Mouse (Mus musculus) testis, adult 2 months (tissue): ENCODE measurements around the gene Pxdn. TPM values are rescaled to one million over a fixed set of nuclear protein-coding genes. Genes with fewer than 3 reads are reported as not detected.

Experiments
- H3K27ac ChIP-seq: fragments of 200-500 bp; 2 replicates; pipeline ENCODE4 v1.5.1; 2012; ENCODE audit warnings: low read depth, low read length; ENCODE audit not compliant: control insufficient read depth, insufficient read depth
- H3K27me3 ChIP-seq: fragments of 200-500 bp; 2 replicates; pipeline ENCODE4 v1.6.1; 2012; ENCODE audit warnings: mild to moderate bottlenecking, low read length, moderate library complexity; ENCODE audit not compliant: control insufficient read depth, insufficient read depth
- H3K36me3 ChIP-seq: fragments of 200-500 bp; 2 replicates; pipeline ENCODE4 v1.6.1; 2012; ENCODE audit warnings: mild to moderate bottlenecking, low read length; ENCODE audit not compliant: control insufficient read depth, insufficient read depth
- H3K4me1 ChIP-seq: fragments of 200-500 bp; 2 replicates; pipeline ENCODE4 v1.6.1; 2012; ENCODE audit warnings: low read length; ENCODE audit not compliant: control insufficient read depth, insufficient read depth
- H3K4me3 ChIP-seq: fragments of 200-500 bp; 2 replicates; pipeline ENCODE4 v1.5.1; 2012; ENCODE audit warnings: low read depth, mild to moderate bottlenecking, low read length, moderate library complexity, mixed read lengths; ENCODE audit not compliant: control insufficient read depth
- CTCF ChIP-seq: fragments of 200-500 bp; IDR thresholded peaks from 2 replicates; pipeline ENCODE4 v1.5.1; 2012; ENCODE audit warnings: low read depth, mild to moderate bottlenecking, inconsistent platforms, low read length, moderate library complexity; ENCODE audit not compliant: control insufficient read depth, insufficient read depth, insufficient replicate concordance
- POLR2A ChIP-seq: fragments of 200-500 bp; IDR thresholded peaks from 2 replicates; pipeline ENCODE4 v1.6.1; 2012; ENCODE audit warnings: low read depth, mild to moderate bottlenecking, inconsistent platforms, low read length, moderate library complexity; ENCODE audit not compliant: control insufficient read depth
- polyA plus RNA-seq: library from polyadenylated mRNA; depleted of rRNA; stranded (reverse); fragments of >200 nt; gene quantifications from 2 replicates; pipeline ENCODE4 v1.2.3, GENCODE M21; 2012

Gene Pxdn
- polyA plus RNA-seq, 1 experiment: 3.9 TPM

DNA sequence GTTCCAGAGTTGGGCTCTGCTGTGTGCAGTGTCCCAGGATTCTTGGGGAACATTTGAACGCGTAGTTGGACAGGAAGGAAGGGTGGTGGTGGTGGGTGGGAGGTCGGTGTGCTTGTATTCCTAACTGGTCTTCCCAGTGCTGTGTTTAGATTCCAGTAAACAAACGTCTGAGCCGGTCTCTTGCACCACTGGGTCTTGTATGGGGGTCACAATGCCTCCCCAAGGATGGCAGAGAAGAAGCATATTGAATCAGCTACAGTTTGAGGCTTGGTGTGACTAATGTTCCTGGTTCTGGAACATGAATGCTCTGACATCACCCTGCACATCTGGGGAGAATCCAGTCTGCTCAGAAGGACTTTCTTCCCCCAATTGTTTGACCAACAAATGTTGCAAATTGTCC is 93.2 kb downstream of the Pxdn start:
- TF ChIP-seq POLR2A (no peak), CTCF (no peak)
- H3K27ac ChIP-seq: no peak overlapping the region
- H3K27me3 ChIP-seq: no peaks in the 10 kb centered on the region
- no peaks in the 10 kb centered on the region for H3K36me3 ChIP-seq
- H3K4me1 ChIP-seq: no peaks in the 10 kb centered on the region
- H3K4me3 ChIP-seq: peak overlapping the region; percentile 12

DNA sequence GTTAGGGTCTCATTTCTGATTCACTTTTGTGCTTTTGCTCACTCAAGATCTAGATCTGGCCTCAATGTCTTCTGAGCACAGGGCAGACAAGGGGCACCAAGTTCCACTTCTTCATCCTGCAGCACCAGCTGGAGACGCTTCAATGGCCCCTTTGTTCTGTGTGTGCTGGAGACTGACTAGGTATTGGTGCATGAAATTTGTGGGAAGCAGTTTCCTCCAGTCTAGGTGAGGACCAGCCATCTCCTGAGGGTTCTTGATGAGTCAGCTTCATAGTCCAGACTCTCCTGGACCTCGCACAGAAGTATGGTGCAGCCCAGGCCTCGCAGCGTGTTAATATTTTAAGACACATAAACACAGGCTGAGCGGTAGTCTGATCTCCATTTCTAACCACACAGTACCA is 97.3 kb downstream of the Pxdn start:
- H3K4me3 ChIP-seq: peak overlapping the region; percentile 61
- H3K27ac ChIP-seq: no peak overlapping the region

DNA sequence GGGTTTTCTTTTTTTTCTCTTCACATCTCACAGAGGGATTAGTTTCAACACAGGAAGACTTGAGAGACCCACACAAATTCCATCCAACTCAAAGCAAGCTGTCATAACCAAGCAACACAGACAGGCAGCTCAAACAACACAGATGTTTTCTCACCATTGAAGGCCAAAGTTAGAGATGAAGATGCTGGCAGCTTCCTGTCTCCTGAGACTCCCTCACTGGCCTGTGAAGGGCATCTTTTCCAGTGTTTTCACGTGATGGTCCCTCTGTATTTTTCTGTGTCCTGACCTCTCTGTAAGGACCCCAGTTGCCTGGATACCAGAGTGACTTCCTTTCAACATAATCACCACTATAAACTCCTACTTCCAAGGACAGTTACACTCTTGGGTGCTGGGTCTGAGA is 98.0 kb downstream of the Pxdn start:
- H3K36me3 ChIP-seq: no peaks in the 10 kb centered on the region
- no peaks in the 10 kb centered on the region for H3K4me1 ChIP-seq
- no peak overlapping the region for H3K27ac ChIP-seq
- no peak overlapping the region for H3K4me3 ChIP-seq
- H3K27me3 ChIP-seq: no peaks in the 10 kb centered on the region
- TF ChIP-seq CTCF: no peak
- TF ChIP-seq POLR2A: no peak

More for the DNA sequence above, 97.3 kb downstream of the Pxdn start:
- H3K4me1 ChIP-seq: no peaks in the 10 kb centered on the region
- H3K36me3 ChIP-seq: no peaks in the 10 kb centered on the region
- no peak for TF ChIP-seq CTCF
- TF ChIP-seq POLR2A: no peak
- no peaks in the 10 kb centered on the region for H3K27me3 ChIP-seq

DNA sequence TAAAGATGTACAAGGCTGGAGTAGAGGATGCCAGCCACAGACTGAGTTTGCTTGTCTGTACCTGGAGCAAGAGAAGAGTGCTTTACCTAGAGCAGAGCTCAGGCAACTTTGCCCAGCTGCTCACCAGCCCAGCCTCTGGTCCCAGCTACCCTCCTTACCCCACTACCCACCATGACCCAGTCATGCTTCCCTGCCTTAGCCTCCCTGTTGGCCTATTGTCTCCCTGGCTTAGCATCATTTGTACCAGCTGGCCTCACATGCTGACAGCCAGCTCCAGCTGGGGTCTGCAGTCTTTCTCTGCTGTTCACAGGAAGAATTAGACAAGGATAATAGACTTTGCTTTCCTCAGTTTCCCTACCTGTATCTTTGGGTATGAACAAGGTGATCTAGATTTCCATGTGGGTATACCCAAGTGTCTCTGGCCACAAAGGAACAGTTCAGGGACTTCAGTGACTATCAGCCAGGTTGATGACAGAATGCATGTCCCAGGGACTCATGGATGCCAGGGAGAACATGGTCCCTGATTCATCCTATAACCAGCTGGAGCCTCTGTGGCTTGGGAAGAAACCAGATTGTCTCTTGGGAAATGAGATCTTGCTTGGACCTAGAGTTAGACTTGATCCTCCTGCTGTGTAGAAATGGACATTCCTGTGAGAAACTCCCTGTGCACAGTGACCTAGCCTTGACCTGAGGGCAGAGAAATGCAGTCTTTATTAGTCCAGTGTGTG is 98.6 kb downstream of the Pxdn start:
- no peaks in the 10 kb centered on the region for H3K27me3 ChIP-seq
- H3K27ac ChIP-seq: no peak overlapping the region
- no peaks in the 10 kb centered on the region for H3K4me1 ChIP-seq
- no peak for TF ChIP-seq POLR2A
- TF ChIP-seq CTCF: no peak
- H3K4me3 ChIP-seq: no peak overlapping the region
- H3K36me3 ChIP-seq: no peaks in the 10 kb centered on the region

DNA sequence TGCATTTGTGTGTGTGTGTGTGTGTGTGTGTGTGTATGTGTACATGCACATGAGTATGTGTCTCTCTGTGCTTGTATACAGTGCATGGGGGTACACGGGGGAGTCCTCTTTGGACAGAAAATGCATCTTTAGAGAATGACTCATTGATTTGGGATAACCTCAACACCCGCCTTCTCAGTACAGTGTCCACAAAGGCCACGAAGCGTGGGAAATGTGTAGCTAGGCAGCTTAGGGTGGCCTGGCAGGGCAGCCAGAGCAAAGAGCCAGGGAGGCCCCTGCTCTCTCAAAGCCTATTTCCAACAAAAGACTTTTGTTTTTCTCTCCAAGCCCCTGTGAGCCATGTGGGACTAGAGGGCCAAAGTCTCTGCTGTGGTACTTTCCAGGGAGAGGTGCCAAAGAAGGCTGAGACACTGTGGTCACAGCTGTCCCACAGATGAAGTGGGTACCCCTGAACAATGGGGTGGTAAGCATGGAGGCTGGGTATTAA is 99.2 kb downstream of the Pxdn start:
- H3K27ac ChIP-seq: no peak overlapping the region
- no peaks in the 10 kb centered on the region for H3K27me3 ChIP-seq
- no peak for TF ChIP-seq CTCF
- TF ChIP-seq POLR2A: no peak
- H3K4me3 ChIP-seq: no peak overlapping the region
- no peaks in the 10 kb centered on the region for H3K4me1 ChIP-seq
- no peaks in the 10 kb centered on the region for H3K36me3 ChIP-seq

GRCm38 (mm10) chr12:30039565-30039964 is 102.2 kb downstream of the Pxdn start:
- Histone ChIP-seq H3K4me3 (no peak overlapping the region), H3K36me3 (no peaks in the 10 kb centered on the region), H3K27me3 (no peaks in the 10 kb centered on the region), H3K4me1 (no peaks in the 10 kb centered on the region), H3K27ac (no peak overlapping the region)
- TF ChIP-seq CTCF (peak; percentile 66; the same call in 1 of the 2 replicates), POLR2A (no peak)

DNA sequence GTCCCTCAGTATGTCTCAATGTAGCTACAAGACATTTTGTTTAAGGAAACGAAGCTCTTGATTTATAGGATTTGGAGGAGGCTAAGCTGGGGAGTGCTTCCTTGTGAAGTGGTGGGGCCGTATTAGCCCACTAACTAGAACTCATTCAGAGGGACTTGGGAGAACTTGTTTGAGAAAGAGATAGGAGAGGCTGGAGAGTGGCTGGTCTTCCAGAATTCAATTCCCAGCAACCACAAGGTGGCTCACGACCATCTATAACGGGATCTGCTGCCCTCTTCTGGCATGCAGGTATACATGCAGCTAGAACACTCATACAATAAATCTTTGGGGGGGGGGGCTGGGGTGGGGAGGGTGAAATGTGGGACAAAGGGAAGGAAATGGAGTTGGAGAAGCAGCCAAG is 102.7 kb downstream of the Pxdn start:
- TF ChIP-seq CTCF (peak; percentile 22; the same call in 1 of the 2 replicates), POLR2A (no peak)
- Histone ChIP-seq H3K27ac (no peak overlapping the region), H3K36me3 (no peaks in the 10 kb centered on the region)

More for the DNA sequence above, 102.7 kb downstream of the Pxdn start:
- H3K27me3 ChIP-seq: no peaks in the 10 kb centered on the region
- no peak overlapping the region for H3K4me3 ChIP-seq
- H3K4me1 ChIP-seq: no peaks in the 10 kb centered on the region
